Mouse (Mus musculus) MN1 (cell line): ENCODE results near the gene Ppef2.

ENCODE experiments used
- DNase-seq: peaks from one replicate; pipeline ENCODE4 v3.0.0-alpha.2; 2016; ENCODE audit warnings: low spot score

Ppef2 gene

DNA sequence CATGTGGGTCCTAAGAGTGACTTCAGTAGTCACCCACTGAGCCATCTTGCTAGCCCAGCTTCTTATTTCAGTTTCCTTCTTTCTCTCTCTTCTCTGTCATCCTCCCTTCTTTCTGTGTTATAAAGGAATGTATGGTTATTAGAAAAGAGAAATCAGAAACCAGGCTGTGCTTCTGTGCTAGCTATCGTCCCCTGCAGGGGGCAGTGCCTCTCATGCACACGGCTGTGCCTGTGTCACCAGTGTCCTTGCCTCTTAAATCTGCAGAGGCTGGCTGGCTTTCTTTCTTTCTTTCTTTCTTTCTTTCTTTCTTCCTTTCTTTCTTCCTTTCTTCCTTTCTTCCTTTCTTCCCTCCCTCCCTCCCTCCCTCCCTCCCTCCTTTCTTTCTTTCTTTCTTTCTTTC is 60.4 kb downstream of the Ppef2 start:
- DNase-seq, result peak; percentile 54

- DNase-seq, result no peak
Measured at GRCm38 (mm10) chr5:92188881-92189483, 67.1 kb downstream of the Ppef2 start.

- no peak for DNase-seq
Measured at GRCm38 (mm10) chr5:92183071-92183830, 72.8 kb downstream of the Ppef2 start.
